Mouse (Mus musculus) Muller cell, postnatal 12 days (primary cell): ENCODE measurements at regions not wholly inside any gene's neighbourhood (a gene's known extent, or its start where the extent isn't known, plus 50 kb on each side); places are given as distances from the start of the nearest gene placed in this dataset.

Experiments used
- DNase-seq: peaks from one replicate; pipeline ENCODE4 v3.0.0-alpha.2; 2015; ENCODE audit errors: inconsistent ontology term

DNA sequence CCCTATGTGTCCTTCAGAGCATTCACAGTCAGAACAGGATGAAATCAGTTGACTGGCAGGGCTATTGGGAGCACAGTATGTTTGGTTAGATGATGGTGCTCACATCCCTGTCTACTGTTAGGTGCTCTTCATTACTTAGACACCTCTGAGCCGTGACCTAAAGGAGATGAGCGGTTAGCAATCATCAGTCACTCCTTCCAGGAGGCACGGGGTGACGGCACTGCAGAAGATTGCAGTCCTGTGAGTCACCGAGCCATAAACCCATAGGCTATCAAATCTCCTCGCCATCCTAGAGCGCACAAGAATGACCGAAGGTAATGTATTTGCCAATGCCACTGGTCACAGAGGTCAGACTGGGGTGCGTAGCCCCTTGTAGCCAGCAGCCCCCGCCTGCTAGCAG lies 176.8 kb upstream of the Arl4c start:
- no peak for DNase-seq

DNA sequence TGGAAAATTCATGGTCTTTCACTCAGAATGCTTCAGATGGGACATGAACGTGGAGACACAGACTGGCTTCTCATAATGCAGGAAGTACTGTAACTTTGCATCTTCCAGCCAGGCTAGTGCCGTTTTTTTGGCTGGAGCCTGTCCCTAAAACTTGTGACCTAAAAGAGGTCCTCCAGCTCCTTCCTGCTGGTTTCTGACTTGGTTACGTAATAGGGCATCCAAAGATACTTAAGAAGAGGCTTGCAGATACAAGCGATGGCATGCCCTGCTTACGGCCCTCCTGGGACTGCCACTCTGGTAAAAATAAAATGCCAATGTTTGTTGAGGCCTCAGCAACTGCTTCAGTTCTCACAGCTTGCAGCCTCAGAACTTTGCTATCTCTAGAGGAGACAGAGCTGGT lies 177.3 kb upstream of the Arl4c start:
- no peak for DNase-seq

DNA sequence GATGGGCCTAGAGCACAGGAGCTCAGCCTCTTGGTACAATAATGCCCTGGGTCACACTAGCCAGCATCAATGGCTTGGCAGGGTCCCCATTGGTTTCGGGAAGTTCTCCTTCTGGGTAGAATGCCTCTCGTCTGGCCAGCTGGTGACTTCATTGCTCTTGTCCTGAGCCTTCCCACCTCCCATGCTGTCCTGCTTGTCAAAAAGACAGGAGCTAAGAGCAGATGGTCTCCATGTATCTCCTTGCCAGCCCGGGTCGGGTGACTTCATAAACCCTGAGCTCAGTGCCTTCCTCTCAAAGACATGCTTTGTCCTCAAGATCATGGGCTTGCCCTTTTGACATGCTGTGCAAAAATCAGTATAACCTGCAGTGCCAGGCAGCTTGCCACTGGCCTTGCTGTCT lies 179.2 kb upstream of the Sh3bp4 start:
- no peak for DNase-seq

DNA sequence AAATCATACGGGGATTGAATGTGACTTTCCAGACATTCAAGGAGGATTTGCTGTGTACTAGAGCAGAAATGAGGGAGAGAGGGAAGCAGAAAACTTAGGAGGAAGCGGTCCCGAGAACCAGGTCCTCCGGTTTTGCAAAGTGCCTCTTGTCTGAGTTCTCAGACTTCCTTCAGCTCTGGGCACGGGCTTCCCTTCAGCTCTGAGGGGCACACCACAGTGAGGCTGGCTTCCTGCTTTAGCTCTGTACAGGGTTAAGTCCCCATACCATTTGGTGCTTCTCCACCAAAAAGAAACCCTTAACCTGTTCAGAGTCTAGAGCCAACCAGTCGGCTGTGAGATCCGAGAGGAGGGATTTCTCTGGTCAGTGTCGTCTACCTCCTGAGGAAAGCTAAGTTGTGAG lies 167.8 kb upstream of the Sh3bp4 start:
- no peak for DNase-seq

DNA sequence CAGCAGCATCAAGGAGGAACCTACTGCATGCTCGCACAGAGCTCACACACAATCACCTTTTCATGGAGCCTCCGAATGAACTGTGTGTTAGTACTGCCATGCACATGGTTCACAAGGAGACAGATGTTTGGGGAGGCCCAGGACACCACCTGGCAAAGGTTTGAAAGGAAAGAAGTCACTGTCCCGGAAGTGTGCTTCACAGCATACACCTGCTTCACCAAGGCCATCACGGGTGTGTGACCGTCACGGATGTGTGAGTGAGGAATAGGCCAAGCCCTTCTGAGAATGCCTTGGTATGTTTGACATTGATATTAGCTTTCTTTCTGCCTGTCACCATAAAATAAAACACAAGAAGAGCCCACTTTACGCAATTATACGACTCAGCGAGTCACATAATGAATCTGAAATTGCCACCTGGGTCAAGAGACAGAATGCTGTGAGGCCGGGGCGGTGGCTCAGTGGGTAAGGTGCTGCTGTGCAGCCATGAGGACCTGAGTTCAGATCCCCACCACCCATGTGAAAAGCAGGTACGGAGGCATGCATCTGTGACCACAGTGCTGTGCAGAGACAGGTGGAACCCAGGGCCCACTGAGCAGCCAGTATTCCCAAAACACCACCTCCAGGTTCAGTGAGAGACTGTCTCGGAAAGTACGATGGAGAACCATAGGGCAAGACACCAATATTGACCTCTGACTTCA lies 162.3 kb upstream of the Sh3bp4 start:
- DNase-seq, result no peak

DNA sequence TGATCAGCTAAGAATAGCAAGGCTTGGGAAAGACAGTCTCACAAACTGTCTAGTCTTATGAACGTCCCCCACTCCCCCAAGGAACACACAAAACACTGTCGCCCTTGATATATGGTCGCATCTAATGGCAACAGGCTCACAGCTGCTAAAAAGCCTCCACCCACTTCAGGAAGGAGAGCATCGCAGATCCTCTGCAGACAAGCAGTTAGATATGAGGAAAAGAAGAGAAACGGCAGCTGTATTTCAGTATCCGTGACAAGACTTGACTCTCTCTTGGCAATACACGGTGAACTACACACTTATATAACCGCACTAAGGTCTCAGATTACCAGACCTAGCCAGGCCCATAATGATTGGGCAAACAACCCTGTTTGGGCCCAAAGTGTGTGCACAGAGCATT lies 161.5 kb upstream of the Sh3bp4 start:
- no peak for DNase-seq

DNA sequence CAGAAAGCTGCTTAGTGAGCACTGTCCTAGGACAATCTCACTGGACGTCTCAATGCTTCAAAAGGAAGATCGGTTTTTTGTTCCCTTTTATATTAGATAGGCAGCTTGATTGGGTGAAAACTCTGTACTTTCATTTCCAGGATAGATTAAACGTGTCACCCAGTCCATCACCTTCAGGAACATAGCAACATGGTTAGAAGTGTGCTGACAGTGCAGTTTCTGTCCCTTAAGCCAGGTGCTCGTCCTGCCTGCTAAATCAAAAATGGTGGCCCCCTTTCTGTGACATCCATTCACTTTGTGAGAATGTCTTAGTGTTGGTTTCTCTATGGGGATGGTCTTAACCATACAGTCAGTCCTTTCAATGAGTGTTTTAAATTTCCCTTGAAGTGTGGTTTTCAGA lies 160.9 kb upstream of the Sh3bp4 start:
- no peak for DNase-seq

DNA sequence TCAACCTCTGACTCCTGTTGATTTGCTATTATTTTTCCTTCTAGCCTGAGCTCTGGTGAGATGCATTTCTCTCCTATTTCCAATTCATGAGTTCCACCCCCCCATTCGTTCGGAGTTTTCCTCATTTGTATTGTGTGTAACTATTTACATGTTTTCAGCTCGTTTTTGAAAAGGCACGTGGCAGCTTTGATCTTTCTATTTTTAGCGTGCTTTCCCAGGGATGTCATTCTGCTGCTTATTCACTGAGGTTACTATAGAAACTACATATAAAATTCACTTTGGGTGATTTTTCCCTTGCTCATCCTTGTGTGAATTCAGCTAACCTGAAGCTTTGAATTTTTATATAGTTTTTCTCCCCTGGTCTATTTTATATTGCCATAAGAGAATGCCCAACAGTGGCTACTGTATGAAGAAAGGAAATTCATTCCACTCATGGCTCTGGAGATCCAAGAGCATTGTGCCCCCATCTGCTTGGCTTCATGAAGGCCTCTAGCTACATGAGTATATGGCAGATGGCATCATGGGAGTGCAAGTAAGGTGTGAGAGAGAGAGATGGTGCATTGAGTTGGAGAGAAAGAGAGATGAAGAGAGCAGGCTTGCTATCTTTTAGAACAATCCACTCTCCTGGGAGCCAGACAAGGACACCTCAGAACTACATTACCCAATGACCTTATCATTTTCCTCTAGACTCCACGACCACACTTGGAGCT lies 160.2 kb upstream of the Sh3bp4 start:
- DNase-seq, result no peak

DNA sequence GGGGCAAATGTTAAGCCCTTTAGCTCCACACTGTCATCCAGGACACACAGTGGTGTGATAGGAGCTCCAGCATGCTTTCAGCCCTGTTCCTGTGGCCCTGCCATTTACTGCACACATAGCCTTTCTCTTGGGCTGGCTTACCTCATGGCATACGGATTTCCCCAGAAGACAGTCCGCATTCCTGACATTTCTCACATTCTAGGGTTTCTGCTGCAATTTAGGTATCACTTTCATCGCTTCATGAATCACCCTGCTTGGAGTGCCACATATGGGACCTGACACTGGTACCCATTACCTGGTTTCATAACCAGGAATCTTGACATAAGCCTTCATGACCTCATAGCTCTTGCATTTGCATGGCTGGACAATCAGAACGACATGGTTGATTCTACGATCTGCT lies 158.5 kb upstream of the Sh3bp4 start:
- DNase-seq, result peak; percentile 74

DNA sequence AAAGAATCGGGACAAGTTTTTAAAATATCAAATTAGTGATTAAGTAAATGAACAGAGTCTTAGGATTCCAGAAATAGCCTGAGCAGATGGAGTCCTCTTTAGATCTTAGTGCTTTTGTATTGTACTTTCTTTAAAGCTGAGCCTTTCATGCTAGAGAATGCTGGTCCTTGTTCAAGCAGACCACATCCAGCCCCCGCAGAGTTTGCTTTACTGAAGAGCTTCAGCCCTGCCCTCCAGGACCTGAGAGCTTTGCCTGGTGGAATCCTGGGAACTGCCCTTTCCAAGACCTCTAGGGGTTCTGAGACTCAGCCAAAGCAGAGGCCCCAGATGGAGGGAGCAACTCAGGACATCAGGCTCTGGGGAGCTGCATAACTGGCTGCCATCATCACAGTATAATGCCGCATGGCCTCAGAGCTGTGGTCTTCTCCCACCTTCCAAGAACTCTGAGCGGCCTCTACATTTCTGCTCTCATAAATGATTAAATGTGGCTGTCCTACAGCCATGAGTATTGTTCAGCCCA lies 153.6 kb upstream of the Sh3bp4 start:
- DNase-seq, result peak; percentile 90

DNA sequence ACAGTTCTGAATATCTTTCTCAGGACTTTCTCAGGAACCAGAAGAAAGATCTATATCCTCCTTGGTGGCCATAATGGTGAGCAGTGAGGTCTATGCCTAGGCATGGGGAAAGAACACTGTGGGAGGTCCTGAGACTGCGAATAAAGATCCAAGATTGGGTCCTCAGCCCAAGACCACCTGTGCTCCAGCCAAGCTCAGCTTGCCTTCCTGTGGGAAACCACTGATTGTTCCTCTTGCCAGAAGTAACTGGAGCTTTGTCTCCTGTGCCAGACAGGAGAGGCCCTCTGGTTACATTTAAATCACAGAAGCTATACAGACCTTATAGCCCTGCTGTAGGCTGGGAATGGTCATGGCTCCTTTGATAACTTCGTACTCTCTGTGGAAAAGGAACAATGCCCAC lies 148.8 kb upstream of the Sh3bp4 start:
- no peak for DNase-seq

DNA sequence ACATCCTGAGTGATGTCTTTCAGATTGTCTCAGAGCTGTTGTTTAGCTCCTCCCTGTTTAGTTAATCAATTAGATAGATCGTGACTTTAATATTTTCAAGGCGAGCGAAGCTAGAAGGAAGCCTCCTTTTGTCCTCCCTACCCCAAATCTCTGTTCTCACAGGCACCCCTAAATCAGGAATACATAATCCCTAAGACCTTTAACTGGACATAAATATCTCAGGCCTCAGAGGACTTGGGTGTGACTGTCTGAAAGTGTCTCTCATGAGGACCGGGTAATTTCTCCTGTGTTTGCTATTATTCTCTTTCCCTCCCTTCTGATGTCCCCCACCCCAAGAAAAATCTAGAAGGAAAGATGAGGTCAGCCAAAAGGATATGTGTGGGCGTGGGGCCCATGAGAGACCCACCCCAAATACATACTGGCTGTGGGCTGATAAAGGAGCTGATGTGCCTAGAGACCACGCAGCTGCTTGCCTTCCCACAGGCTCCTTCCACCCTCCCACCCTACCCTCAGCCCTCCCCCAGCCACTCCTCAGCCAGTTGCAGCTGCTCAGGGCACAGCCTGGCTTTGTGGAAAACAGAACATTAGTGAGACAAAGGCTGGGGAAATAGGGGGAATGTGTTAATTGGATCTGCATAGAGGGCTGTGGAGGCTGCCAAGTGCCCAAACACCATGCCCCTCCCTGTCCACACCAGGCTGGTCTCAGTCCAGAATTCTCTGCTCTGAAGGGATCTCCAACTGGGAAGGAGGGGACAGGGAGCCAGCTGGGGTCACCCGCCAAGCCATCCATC lies 146.2 kb upstream of the Sh3bp4 start:
- peak; percentile 92 for DNase-seq

DNA sequence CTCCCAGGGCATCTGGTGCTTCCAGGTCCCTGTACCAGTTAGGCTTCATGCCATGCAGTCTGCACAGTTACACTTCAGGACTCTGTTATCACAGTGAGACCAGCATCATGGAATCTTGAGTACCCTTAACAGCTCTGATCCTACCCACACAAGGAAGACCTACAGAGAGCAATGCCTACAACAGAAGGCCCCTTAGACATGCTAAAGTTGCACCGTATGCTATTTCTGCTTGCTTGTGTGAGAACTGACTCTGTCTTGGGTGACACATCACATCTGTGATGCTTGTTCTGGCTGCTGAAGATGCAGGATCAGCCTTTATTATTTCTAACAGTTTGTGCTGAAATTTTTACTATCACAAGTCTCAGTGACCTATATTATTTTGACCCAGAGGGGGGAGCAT lies 135.0 kb upstream of the Sh3bp4 start:
- no peak for DNase-seq

DNA sequence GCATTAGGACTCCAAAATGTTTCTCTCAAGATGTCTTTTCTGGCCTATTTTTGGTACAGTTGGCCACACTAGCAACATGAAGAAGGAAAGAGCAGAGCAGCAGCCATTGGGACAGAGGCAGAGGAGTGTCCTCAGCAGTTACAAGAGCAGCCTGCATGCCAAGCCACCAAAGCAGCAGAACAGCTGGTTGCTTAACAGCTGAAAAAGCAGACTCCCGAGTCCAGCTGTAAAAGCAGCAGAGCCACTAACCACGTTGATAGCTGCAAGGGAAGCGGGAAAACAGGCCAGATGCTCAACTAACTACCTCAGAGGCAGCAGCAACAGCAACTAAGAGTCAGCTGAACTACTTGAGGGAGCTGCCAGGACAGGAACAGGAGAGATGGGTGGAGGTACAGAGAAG lies 134.4 kb upstream of the Sh3bp4 start:
- DNase-seq, result no peak

DNA sequence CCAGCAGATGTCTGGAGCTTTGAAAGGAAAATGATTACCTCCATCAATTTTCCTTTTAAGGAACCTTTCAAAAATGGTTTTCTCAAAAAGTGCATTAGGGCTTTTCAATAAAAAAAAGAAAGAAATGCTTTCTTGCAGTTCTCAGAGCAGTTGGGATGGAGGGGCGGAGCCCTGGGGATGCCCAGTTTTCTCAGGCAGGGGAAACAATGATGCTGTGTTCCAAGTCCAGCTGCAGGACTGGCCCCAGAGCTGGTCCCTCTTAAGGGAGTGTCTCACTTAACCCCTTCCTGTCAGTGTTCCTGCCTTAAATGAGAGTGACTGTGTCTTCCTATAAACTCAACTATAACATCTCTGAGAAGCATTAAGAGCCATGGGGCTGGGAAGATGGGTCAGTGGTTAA lies 132.9 kb upstream of the Sh3bp4 start:
- DNase-seq, result no peak

DNA sequence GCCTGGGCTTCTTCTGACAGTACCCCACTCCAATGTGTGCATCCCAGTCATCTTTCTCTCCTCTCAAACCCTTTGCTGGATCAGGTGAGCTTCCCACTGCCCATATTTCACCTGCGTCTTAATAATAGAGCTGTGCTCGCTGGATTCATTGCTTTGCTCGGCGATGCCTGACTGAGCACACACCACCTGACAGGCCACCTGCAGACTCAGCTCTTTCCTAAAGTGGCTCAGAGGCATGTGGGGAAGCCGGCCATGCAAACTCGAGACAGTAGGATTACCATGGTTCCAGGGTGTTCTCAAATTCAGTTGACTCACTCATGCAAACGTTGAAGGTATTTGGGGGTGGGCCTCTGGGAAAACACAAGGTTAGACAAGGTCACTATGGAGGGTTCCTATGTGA lies 131.8 kb upstream of the Sh3bp4 start:
- no peak for DNase-seq

DNA sequence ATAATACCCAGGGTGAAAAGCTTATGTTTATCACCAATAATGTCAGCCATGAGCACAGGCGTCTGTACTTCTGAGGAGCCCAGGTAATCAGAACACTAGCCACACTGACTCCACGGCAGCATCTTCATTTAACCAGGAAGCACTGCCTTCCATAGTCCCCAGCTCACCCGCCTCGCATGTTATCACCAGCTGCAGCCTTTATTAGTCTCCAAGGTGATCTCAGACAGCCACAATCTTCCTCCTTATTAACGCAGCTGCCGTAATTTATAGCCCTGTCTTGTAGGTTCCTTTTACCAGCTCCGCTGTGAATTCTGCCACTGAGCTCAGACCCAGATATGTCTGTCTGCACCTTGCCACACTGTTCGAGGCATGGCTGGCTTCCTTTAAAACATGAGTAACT lies 127.2 kb upstream of the Sh3bp4 start:
- no peak for DNase-seq

DNA sequence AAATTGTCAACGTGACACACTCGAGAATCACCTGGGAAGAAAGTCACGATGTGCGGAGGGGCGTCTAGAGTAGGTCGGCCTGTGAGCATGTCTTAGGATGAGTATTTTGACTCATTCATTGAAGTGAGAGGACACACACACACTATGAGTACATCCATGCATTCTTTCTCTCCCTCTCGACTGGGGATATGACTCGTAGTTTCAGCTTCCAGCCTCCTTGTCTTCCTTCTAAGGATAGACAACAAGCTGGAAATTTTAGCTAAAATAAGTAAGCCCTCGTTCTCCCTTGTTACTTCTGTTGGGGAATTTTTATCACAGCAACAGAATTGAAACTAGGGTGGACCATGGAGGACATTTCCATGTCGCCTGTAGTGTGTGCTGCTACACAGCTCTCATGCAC lies 124.3 kb upstream of the Sh3bp4 start:
- no peak for DNase-seq

DNA sequence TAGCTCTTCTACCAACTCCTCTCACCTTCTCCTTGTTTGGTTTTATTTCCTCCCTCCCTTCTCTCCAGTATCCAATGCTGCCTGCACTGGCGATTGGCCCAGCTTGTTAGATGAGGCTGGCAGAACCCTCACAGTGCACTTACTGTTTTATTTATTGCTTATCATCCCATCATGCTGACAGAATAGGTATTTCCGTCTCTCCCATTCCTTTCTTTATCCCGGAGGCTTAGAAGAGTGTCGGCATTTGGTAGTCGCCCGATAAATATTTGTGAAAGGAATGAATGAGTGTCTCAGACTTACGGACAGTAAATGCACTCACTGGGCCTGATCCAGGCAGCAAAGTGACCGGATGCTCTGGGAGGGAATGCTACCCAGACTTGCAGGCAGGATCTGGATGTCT lies 123.8 kb upstream of the Sh3bp4 start:
- DNase-seq, result peak; percentile 83

DNA sequence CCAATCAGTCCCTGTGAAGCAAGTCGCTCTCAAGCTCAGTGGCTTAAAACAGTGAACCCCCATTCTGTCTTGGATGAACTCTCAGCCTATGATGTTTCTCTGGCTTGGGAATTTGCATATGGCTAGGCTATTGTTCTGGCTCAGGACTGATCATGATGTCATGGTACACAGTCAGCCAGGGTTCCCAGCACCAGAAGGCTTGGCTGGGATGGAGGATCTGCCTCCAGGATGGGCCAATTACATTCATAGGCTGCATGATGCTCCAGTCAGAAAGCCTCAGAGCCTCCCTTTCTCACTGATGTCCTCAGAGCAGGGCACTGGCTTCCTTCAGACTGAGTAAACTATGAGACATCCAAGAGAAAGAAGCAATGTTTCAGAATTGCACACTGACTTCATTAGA lies 120.3 kb upstream of the Sh3bp4 start:
- peak; percentile 64 for DNase-seq

DNA sequence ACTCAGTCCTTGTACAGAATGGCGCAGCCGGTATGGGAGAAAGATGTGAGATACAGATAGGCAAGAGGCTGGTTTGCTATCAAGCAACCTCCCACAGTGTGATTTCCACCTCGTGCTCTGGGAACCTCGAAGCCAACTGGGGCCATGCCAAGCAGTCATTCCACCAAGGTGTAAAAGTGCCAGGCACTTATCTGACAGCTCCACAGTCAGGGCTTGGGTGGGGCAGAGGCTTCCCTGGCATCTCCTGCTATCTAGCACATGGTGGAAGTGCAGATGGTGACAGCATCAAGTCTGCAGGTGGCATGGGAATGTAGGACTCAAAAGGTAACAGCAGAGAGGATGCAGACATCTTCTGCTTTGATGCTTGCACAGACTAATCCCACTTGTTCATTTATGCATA lies 116.7 kb upstream of the Sh3bp4 start:
- no peak for DNase-seq

DNA sequence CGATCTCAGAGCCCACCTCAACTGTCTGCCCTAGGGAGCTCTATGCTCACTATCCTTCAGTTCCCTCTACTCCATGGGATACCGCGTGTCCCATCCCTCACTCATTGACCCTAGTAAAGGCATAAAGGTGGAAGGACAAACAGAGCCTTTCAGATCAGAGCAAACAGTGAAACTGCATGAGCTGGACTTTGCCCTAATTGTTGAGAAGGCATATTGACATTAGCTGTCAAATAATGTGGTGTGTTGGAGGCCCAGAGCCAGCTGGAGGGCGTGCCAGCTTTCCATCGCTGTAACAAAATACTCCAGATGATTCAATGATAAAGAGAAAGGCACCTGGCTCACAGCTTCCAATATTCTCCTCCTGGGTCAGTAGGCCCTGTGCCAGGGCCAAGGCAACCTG lies 115.4 kb upstream of the Sh3bp4 start:
- no peak for DNase-seq

DNA sequence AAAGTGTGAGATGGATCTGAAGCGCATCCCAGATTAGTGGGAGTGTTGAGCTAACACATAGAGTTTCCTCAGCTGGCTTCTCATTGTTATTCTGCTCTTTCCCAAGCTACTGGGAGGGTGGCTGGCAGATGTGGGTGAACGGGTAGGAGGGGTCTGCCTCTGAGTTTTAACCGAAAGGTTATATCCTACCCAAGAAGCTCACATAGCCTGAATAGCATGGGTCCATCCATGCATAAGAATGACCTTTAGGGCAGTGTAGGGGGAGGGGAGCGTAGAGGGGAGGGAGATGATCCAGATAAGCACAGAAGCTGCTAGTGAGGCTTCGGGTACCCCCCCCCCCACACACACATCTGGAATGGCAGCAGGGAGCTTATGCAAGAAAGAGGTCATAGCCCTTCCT lies 113.2 kb upstream of the Sh3bp4 start:
- DNase-seq, result no peak
